Mouse (Mus musculus) thymus, adult 18-20 months (tissue): ENCODE results near the gene Gm20696.

Experiments used
- DNase-seq, 2 experiments: peaks; one replicate each; pipeline ENCODE4 v3.0.0; 2022; ENCODE audit warnings: mixed read lengths in 2 of 2

The Gm20696 gene

DNA sequence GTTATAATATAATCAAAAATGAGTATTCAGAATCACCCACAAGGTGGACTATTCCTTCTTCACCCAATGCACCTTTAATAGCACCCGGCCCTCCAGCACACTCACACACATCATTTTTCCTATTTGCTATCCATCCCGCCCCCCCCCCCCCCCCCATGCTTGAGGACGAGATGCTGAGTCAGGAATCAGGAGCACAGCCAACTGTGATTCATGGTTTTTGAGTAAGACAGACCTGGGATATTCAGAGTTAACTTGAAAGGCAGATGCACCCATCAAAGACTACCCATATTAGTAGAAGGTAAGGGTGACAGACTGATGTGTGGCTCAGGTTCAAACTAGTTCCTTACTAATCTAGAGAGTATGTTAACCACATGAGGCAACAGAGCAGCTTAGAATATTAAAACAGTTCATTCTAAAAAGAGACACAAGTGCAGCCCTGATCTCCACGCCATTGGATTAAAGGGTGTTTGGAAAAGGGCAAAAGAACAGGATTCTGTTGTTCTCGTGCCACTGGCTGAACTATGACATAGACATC lies 417.0 kb downstream of the Gm20696 start:
- DNase-seq = no peak

DNA sequence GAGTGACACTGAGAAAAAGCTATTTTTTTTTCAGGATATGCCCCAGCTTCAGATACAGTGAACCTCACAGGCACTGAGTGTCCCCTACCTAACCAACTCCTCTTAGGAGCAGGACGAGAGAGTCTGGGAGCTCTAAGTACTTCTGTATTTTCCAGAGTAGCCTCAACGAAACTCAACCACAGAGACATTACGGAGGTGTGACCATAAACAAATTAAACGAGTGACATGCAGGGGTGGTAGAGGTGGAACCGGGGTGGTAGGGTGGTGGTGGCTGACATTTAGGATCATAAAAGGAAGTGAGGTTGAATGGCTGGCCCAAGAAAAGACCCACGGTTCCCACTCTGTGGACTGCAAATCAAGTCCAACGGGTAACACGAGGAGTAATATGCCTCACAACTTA lies 418.2 kb downstream of the Gm20696 start:
- DNase-seq = no peak

DNA sequence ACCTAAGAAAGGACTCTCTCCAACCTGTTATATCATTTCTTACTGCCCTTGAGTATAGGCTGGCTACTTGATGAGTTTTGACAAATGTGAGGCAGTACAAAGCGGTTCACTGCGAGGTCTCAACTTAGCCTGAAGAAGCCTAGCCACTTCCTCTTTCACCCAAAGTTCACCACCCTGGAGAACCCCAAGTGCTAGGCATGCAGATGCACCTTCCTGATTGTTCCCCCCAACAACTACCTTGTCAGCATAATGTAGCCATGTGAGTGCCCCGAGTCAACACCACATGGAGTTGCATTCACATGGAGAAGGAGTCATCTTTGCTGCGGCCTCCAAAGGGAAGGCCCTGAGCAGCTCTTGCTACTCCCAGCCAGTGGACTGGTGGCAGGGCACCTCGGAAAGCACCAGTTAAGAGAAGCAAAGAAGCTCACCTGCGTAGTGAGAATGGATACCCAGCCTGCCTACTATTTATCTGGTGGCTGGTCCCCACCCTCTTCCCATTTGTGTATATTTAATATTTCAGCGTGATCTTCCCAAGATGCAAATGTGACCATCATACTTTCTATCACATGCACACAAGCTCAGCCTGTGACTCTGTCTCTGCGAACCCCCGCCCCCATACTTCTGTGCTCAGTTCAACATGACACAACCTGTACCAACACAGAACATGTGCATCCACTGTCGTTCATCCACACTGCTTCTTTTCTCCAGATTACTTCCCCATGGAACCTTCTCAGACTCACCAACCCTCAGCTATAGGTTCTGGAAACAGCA lies 424.8 kb downstream of the Gm20696 start:
- peak in 1 of 2 experiments; percentile 19 for DNase-seq

DNA sequence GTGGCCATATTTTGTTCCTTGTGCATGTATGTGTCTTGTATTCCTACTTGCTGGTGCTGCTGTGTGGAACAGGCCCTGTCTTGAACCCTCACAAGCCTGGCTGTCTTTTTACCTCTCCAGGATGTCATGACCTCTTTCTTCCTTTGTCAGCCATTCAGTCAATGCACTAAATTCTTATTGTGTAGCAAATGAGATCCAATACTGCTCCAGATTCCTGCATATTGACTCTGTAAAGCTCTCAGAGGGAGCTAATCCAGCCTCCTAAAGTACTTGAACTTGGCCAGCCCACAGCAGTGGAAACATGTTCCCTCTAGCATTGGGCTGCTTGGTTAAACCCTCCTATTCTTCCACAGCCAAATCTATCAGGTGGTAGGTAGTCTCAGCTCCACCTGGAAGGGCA lies 425.8 kb downstream of the Gm20696 start:
- no peak for DNase-seq

DNA sequence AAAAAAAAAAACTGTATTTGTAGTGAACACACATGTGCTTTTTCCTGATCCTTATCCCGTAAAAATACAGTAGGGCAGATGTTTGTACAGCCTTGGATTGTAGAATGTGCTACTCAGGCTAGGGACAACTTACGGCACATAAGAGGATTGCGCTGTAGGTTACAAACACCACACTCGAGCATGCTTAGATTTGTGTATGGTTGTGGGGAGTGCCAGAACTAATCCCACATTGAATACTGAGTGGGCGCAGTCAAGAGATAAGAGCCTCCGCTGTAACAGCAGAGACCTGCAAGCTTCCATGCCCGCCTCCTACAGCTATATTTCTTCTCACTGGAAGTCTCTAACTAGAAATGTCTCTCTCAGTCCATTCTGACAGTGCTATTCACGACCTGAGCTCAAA lies 431.0 kb downstream of the Gm20696 start:
- no peak for DNase-seq

DNA sequence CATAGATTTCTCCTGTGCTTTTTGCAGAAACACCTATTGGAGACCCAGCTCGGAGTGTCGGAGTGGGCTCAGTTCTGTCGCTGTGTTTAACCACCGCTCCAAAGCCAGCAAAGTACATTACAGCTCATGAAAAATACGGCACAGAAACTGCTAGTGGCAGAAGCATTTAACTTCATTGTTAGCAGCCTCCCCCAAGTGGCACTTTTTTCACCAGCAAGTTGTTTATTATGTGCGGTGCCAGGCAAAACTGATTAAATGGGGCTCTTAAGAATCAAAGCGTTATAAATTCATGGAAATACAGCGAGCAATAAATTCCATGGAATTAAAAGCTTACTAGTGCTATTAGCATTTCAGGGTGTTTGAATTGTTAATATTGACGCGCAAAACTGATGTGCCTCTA lies 433.2 kb downstream of the Gm20696 start:
- no peak for DNase-seq

DNA sequence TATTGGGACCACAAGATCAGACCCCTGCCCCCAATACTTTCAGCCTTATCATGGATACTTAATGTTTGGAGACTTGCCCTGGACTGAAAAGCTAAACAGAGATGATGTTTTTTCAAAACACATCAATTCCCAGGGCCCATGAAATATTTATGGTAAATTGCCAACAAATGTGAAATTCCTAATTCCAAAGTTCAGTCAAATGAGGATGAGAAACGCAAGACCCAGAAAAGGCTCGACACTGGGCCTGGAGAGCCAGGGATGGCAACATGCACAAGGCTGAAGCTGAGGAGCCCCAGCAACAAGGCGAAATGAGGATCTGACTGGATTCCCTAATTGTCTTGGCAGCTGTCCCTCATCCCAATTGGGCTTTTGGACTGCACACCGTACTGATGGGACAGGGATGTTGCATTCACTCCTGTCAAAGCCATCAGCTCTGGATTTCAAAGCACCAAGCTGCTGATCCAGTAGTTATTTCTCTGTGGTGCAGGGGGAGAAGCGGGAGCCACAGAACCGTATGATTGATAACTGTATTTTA lies 438.2 kb downstream of the Gm20696 start:
- DNase-seq = no peak

DNA sequence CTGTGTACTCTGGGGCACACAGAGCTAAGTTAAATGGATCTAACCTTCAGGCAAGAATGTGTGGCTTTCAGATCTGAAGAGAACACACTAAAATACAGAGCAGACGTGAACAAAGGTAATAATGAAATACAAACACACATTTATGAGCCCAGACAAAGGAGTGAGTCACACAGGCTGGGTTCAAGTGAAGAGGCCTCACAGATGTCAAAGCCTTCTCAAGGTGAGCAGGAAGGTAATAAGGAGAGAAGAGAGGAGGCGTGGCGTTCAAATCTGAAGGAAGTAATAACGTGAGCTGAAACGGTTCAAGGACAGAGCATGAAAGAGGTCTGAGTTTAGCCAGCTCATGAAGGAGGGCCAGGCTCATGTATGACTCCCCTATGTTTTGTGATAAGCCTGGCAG lies 445.4 kb downstream of the Gm20696 start:
- no peak for DNase-seq

DNA sequence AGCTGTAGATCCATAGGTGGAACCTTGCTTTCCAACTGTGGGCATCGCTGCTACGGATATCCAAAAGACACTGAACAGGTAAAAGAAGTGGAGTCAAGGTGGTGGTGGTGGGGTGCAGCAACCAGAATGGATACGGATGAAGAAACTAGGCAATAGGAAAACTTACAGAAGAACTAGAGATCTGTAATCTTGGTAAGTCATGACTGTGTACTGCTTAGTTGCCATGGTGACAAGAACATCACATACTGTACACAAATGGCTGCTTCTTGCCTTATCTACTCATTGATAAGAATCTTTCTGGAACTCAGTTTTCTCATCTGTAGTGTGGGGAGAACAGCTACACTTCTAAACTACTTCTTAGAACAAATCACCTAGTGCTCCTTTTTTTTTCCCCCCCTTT lies 446.1 kb downstream of the Gm20696 start:
- no peak for DNase-seq

DNA sequence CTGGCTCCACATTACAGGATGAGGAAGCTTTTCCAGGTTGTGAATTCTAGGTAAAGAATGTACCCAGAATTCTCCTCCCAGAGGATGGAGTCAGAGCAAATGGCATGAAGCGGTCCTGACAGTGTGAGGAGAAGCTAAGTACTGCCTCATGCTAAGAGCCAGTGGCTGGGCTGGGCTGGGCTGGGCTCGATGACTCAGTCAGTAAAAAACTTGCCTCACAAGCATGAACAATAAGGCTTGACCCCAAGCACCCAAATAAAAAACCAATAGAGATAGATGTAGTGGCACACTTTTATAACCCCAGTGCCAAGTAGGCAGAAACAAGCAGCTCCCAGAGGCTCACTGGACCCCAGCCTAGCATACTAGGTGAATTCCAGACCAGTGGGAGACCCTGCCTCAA lies 448.8 kb downstream of the Gm20696 start:
- DNase-seq = no peak

DNA sequence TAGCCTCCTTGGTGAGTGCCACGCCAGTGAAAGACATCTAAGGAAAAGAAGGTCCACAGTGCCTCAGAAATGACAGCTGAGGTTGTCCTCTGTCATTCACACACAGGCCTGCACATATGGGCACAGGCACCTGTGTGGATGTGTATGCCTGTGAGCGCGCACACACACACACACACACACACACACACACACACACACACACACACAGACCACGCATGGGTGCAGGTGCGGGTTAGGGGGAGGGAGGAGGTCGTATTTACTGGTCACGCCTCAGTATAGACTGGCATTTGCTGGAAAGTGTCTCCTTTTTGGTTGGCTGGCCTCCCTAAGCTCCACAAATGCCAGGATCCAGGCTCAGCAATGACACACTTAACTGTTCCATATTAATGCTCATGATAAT lies 449.4 kb downstream of the Gm20696 start:
- no peak for DNase-seq

DNA sequence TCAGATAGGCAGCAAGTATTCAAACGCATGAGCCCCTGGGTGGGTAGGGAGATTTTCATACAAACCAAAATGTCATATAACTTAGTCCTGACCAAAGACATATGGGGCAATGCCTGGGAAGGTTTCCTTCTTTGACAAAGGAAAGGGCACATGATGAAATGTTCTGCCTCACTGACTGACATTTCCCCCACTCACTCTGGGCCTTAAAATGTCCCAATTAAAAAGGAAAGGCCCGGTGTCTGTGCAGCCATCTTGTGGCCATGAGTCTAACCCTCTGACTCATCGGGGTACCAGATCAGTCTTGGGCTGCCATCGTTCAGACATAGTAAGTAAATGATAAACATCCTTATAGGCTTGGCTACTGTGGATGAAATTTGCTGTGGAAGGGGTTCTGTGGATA lies 454.1 kb downstream of the Gm20696 start:
- DNase-seq = no peak

DNA sequence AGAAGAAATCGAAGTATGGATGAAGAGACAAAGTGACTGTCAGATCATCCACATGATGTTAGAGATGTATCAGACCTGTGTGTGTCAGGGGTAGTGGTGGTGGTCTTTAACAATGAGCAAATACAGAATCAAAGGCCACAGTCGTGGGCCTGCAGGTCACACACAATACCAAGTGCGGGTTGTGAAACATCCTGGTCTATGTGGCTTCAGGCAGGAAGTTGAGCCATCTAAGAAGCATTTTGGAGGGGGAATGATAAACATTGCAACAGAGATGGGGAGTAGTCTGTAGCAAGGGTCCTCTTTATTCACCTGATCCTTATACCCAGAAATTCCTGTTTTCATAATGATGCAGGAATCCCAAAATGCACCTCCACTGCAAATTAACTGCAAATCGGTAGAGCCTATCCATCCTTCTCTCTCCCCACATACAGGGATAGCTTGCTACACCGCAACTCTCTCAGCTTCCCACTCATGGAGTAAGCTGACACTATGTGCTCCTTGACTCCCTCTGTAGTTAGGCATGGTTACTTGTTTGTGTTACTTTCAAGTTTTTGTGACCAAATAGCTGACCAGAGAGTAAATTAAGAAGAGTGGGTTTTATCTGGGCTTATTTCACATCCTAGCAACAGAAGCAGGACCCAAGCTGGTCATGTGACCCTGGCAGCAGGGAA lies 454.8 kb downstream of the Gm20696 start:
- no peak for DNase-seq

DNA sequence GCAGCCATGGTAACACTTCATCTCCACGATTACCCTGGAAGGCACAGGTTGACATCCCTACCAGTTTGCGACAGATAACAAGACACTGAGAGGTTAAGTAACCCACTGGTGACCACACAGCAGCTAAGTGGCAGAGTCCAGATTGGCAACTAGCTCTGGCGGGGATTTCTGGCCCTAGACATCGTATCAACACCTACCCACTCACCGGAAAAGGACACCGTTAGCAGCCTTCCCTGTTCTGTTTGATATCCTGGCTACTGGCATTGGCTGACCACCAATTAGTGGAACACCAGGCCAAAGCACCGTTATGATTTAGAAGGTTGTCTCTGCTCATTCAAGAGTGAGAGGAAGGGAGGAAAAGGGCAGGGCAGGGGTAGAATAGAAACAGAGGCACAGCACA lies 456.4 kb downstream of the Gm20696 start:
- no peak for DNase-seq
